Mouse (Mus musculus) embryonic facial prominence, embryonic 15.5 days (tissue): Measurements from ENCODE around the gene Inca1. TPM values are rescaled to one million over a fixed set of nuclear protein-coding genes. Genes with fewer than 3 reads are reported as not detected.
A peak's percentile ranks its signal among the peaks of the same experiment; 100 is the strongest.

Experiments
- ATAC-seq: fragments of 200-750 bp; cut with Nextera tagmentation; 2 replicates; pipeline ENCODE4 v1.8.0; 2017; ENCODE audit warnings: low read depth, moderate TSS enrichment; ENCODE audit not compliant: insufficient number of reproducible peaks, low FRiP score, low TSS enrichment
- H3K27ac ChIP-seq: fragments of 300-500 bp; sonication (generic); replicated peaks from 2 replicates; pipeline ENCODE4 v1.5.1; 2015; ENCODE audit warnings: mild to moderate bottlenecking, inconsistent platforms
- H3K27me3 ChIP-seq: fragments of 300-500 bp; sonication (generic); 2 replicates; pipeline ENCODE4 v1.6.1; 2015; ENCODE audit warnings: inconsistent platforms
- H3K36me3 ChIP-seq: fragments of 300-500 bp; sonication (generic); 2 replicates; pipeline ENCODE4 v1.6.1; 2015; ENCODE audit warnings: mild to moderate bottlenecking, inconsistent platforms
- H3K4me1 ChIP-seq: fragments of 300-500 bp; sonication (generic); 2 replicates; pipeline ENCODE4 v1.6.1; 2015; ENCODE audit warnings: inconsistent platforms
- H3K4me2 ChIP-seq: fragments of 300-500 bp; sonication (generic); replicated peaks from 2 replicates; pipeline ENCODE4 v1.6.1; 2015; ENCODE audit warnings: mild to moderate bottlenecking, inconsistent platforms
- H3K4me3 ChIP-seq: fragments of 300-500 bp; sonication (generic); replicated peaks from 2 replicates; pipeline ENCODE4 v1.5.1; 2015; ENCODE audit warnings: mild to moderate bottlenecking, inconsistent platforms
- H3K9ac ChIP-seq: fragments of 300-500 bp; sonication (generic); 2 replicates; pipeline ENCODE4 v1.6.1; 2015; ENCODE audit warnings: inconsistent platforms
- H3K9me3 ChIP-seq: fragments of 300-500 bp; sonication (generic); replicated peaks from 2 replicates; pipeline ENCODE4 v1.6.1; 2016; ENCODE audit warnings: inconsistent platforms
- WGBS: fragments of 180-500 bp; shearing (Covaris S2); methylation state at CpG from one replicate; pipeline ENCODE4 v1.1.7; 2015; 5-methylcytosine and 5-hydroxymethylcytosine counted together
- polyA plus RNA-seq: library from polyadenylated mRNA; unstranded; fragments of >200 nt; fragmentation: Nextera tagmentation; extraction: Ambion mirVana; gene quantifications from 2 replicates; pipeline ENCODE4 v1.2.1, GENCODE M21; 2015

Gene Inca1
- polyA plus RNA-seq, 1 experiment from 2014 or later, result 1.6 TPM

DNA sequence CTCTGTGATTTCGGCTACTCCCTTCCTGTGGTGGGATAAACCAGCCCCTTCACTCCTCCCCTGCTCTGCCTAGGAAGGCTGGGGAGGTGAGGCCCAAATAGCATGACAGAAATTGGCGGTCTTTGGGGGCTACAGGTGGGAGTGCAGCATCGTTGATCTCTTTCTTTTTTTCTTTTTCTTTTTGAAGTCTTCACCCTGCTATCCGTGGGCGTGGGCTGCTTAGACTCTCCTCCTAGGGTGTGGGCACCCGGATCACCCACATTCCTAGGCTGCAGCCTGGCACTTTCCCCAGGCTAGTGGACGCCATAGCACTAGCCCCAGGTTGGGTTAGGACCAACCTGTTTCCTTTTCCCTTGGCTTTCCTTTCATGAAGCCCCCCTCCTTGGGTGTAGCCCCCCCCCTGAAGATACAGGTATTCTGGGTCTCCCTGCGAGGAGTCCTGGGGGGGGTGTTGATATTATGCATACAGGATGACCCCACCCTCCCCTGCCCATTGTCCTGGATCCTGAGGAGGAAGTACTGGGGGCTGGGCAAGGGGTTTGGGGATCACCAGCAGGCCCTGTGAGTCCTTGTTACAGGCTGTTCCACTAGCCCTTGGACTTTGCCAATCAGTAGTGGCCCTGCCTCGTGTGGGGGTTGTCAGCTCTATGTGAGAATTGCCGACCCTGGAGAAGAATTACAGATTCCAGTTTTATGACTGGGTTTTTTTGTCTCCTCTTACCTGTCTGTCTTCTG, 1.4 kb upstream of the Inca1 start:
- peak overlapping the region; percentile 81 for H3K4me2 ChIP-seq
- peak overlapping the region; percentile 98 for H3K9ac ChIP-seq
- 16% methylated on average over 10 of the region's 10 CpGs for WGBS
- H3K27ac ChIP-seq, result peak overlapping the region; percentile 98
- peaks cover 34% of the 10 kb centered on the region for H3K36me3 ChIP-seq
- peaks cover 27% of the 10 kb centered on the region for H3K4me1 ChIP-seq
- no peak for ATAC-seq
- no peaks in the 10 kb centered on the region for H3K9me3 ChIP-seq
- peak overlapping the region; percentile 97 for H3K4me3 ChIP-seq
- H3K27me3 ChIP-seq, result no peaks in the 10 kb centered on the region

DNA sequence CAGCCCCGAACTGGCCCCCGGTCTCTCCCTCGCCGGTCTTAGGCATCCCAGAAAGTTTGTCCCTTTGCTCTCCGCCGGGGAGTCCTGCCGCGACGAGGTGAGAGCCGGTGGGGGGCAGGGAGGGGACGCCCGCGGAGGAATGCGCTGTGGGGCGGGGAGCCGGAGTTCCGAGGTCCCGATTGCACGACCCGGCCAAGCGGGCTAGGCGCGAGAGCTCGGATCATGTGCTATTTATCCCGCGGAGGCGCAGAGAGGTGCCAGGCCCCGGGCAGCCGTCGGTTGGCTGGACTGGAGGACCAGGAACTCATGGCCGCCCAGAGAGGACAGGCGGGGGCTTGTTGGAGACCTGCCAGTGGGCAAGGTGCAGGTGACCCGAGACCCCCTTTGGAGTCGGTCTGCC, 658 bp upstream of the Inca1 start:
- peak overlapping the region; percentile 81 for H3K4me2 ChIP-seq
- H3K4me3 ChIP-seq, result peak overlapping the region; percentile 97
- H3K36me3 ChIP-seq, result peaks cover 27% of the 10 kb centered on the region
- peak overlapping the region; percentile 98 for H3K9ac ChIP-seq
- 0% methylated on average over 34 of the region's 34 CpGs for WGBS
- peak; percentile 40 for ATAC-seq
- peaks cover 27% of the 10 kb centered on the region for H3K4me1 ChIP-seq
- no peaks in the 10 kb centered on the region for H3K27me3 ChIP-seq
- H3K27ac ChIP-seq, result peak overlapping the region; percentile 98
- H3K9me3 ChIP-seq, result no peaks in the 10 kb centered on the region

DNA sequence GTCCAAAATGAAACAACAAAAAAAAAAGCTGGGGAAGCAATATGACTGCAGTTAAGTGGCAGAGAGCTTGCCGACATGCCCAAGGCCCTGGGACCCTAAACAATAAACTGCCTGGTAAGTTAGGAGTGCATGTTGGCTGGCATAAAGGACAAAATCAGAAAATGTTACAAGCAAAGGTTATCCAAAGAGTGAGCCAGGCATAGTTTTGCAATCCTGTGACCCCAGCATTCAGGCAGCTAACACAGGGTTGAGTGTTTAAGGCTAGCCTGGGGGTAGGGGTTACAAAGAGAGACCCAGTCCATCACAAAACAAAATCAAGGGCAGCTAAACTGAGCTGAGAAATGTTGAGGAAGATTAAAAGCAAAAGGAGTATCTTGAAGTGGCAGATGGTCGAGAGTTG, 904 bp downstream of the Inca1 start:
- H3K27ac ChIP-seq, result no peak overlapping the region
- H3K27me3 ChIP-seq, result no peaks in the 10 kb centered on the region
- H3K4me3 ChIP-seq, result no peak overlapping the region
- peaks cover 11% of the 10 kb centered on the region for H3K36me3 ChIP-seq
- WGBS, result 68% methylated on average over 2 of the region's 2 CpGs
- peaks cover 27% of the 10 kb centered on the region for H3K4me1 ChIP-seq
- no peak overlapping the region for H3K4me2 ChIP-seq
- H3K9me3 ChIP-seq, result no peaks in the 10 kb centered on the region
- no peak overlapping the region for H3K9ac ChIP-seq
- ATAC-seq, result no peak

DNA sequence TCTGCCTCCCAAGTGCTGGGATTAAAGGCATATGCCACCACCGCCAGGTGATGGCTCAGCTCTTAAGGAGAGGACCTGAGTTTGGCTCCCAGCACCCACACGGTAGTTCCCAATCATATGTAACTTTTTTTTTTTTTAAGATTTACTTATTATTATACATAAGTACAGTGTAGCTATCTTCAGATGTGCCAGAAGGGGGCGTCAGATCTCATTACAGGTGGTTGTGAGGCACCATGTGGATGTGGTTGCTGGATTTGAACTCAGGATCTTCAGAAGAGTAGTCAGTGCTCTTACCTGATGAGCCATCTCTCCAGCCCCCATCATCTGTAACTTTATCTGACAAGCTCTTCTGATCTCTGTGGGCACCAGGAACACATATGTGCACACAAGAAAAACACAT, 2.6 kb downstream of the Inca1 start:
- WGBS, result 62% methylated on average over 3 of the region's 3 CpGs
- Histone ChIP-seq H3K4me3 (no peak overlapping the region), H3K9me3 (no peaks in the 10 kb centered on the region), H3K36me3 (no peaks in the 10 kb centered on the region), H3K9ac (no peak overlapping the region), H3K4me2 (no peak overlapping the region), H3K27ac (no peak overlapping the region), H3K27me3 (no peaks in the 10 kb centered on the region), H3K4me1 (peaks cover 16% of the 10 kb centered on the region)
- no peak for ATAC-seq

DNA sequence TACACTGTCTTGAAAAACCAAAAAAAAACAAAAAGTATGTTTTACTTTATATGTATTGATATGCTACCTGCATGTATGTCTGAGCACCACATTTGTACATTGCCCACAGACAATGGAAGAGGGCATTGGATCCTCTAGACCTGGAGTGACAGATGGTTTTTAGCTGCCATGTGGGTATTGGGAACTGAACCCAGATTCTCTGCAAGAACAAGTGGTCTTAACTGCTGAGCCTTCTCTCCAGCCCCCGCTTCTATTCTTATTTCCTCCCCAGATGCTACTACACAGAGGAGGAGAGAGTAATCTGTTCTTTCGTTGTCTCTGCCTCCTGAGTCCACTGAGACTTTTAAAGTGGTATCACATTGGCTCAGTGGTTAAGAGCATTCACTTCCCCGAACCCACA, 6.5 kb downstream of the Inca1 start:
- 62% methylated on average over 3 of the region's 3 CpGs for WGBS

DNA sequence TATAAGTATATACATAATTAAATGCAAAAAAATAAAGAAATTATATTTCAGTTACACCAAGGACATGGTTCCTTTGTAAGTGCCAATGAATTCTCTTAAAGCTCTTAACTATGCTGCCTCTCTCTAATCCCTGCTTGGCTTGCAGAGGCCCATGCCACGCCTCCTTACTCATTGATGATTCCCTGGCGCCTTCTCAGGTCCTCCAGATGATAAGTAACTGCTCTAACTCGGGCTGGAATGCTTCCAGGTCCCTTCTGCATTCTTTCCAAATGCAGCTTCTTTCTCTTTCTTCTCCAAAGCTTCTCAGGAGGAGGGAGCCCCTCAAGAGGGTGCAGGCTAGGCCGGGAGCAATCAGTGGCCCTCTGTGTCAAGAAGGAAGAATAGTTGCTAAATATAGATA, 10.4 kb downstream of the Inca1 start:
- ATAC-seq, result no peak
- Histone ChIP-seq H3K4me3 (no peak overlapping the region), H3K36me3 (peaks cover 11% of the 10 kb centered on the region), H3K4me1 (peaks cover 26% of the 10 kb centered on the region), H3K9ac (no peak overlapping the region), H3K27me3 (no peaks in the 10 kb centered on the region), H3K4me2 (no peak overlapping the region), H3K27ac (no peak overlapping the region), H3K9me3 (no peaks in the 10 kb centered on the region)
- 45% methylated on average over 4 of the region's 4 CpGs for WGBS

More for the DNA sequence above, 6.5 kb downstream of the Inca1 start:
- no peak overlapping the region for H3K27ac ChIP-seq
- no peaks in the 10 kb centered on the region for H3K36me3 ChIP-seq
- no peak for ATAC-seq
- no peak overlapping the region for H3K4me2 ChIP-seq
- peaks cover 8% of the 10 kb centered on the region for H3K4me1 ChIP-seq
- H3K4me3 ChIP-seq, result no peak overlapping the region
- no peaks in the 10 kb centered on the region for H3K9me3 ChIP-seq
- no peak overlapping the region for H3K9ac ChIP-seq
- H3K27me3 ChIP-seq, result no peaks in the 10 kb centered on the region

DNA sequence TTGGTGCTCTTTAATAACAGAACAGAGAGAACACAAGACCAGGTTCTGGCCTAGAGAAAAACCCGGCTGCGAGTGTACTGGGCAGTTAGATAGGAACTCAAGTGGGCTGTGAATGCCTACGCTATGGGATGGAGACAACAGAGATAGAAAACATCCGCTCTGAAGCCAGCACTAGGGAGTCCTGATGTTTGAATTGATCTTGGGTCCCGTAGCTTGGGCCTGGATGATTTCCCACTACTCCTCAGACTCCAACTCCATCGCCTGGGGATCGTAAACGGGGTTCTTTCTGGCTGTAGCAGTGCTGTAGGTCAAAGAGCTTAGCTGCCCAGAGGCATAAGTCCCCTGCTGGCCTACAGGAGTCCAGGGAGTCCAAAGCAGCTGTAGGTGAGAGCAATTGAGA, 11.6 kb downstream of the Inca1 start:
- 12% methylated on average over 8 of the region's 8 CpGs for WGBS

DNA sequence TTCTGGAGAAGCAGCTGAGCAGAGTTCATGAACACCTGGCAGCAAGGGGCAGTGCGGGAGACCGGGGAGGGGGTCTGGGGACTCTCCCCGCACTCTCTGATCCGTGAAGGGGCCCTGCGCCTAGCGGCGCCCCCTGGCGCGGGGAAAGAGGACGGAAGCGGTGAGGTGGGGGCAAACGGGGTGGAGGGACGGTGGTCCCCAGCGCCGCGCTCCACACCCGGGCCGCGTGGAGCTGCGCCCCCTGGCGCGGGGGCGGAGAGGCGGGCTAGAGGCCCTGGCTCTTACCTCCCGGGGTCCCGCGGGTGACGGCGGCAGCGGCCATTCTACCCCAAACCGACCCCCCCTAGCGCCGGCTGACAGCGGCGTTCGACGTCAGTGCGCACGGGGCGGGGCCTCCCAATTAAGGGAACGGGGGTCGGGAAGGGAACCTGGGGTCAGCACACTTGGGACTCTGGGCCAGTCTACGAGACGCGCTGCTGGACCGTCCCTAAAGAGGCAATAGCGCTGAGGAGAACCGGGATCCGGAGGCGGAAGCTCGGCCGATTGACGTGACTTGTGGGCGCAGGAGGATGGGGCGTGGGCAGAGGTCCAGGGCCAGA, 12.3 kb downstream of the Inca1 start, which contains the start of gene Camta2:
Gene Camta2, minus strand, starts transcription at position 505 of the 599 bp plus-strand sequence.
- WGBS, result under 1% methylated on average over 52 of the region's 55 CpGs
- peak; percentile 88 for ATAC-seq
- Histone ChIP-seq H3K27me3 (no peaks in the 10 kb centered on the region), H3K36me3 (peaks cover 30% of the 10 kb centered on the region), H3K9me3 (no peaks in the 10 kb centered on the region), H3K4me1 (peaks cover 26% of the 10 kb centered on the region), H3K9ac (peak within 1 kb of the TSS; percentile 59), H3K27ac (peak within 1 kb of the TSS; percentile 91), H3K4me2 (peak within 1 kb of the TSS; percentile 80), H3K4me3 (peak within 1 kb of the TSS; percentile 89)

More for the DNA sequence above, 11.6 kb downstream of the Inca1 start:
- peaks cover 26% of the 10 kb centered on the region for H3K4me1 ChIP-seq
- ATAC-seq, result no peak
- peak overlapping the region; percentile 89 for H3K4me3 ChIP-seq
- peak overlapping the region; percentile 91 for H3K27ac ChIP-seq
- H3K4me2 ChIP-seq, result peak overlapping the region; percentile 80
- H3K9me3 ChIP-seq, result no peaks in the 10 kb centered on the region
- no peaks in the 10 kb centered on the region for H3K27me3 ChIP-seq
- peaks cover 23% of the 10 kb centered on the region for H3K36me3 ChIP-seq
- H3K9ac ChIP-seq, result peak overlapping the region; percentile 59

DNA sequence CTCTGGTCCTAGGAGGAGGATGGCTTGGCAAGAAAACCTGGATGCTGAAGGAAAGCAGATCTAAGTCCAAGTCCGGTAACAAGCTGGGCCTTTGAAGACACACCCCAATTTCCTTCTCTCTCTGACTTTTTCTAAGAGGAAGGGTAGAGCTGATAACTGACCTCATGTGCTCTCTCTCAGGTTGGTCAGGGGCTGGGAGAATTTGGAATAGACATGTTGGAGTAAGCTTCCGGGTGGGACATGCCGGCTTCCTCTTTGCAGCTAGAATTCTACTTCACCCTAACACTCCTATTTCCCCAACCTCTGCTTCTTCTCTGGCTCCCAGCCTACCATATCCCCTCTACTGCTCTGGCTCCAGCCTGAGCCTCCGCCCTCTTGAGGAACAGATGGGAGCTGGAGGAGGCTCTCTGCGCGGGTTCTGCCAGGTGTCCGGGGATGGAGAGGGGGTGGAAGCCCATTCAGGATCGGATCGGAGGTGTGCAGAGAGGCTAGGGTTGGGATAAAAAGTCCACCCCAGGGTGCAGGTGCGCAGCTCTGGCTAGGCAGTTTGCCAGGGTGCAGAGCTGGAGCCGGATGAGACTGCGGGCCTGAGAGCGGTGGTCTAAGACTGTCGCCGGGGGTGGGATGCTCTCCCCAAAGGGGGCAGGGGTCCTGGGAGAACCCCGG, 12.9 kb downstream of the Inca1 start:
- Histone ChIP-seq H3K27me3 (no peaks in the 10 kb centered on the region), H3K4me1 (peaks cover 29% of the 10 kb centered on the region), H3K36me3 (peaks cover 36% of the 10 kb centered on the region), H3K4me2 (peak overlapping the region; percentile 80), H3K9me3 (no peaks in the 10 kb centered on the region), H3K9ac (peak overlapping the region; percentile 59), H3K4me3 (peak overlapping the region; percentile 89), H3K27ac (peak overlapping the region; percentile 91)
- WGBS, result 2% methylated on average over 16 of the region's 16 CpGs
- ATAC-seq, result peak; percentile 35; the same call in 1 of the 2 replicates

DNA sequence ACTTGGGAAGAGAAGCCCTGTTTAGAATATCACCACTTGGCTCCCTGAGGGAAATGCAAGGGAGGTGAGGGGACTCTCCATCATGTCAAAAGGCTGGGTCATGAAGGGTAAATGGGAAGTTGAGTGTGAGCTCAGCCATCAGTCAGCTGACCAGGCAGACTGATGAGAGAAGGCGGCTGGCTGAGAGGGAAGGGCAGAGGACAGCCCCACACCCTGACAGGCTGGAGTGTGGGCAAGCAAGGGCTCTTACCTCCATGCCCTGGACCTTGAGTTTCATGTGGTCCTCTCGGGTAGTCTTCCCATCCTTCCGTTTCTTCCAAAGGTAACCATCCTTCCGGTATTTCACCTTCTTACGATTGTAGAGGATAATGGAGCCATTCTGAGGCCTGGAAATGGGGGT, 16.3 kb downstream of the Inca1 start:
- H3K4me3 ChIP-seq, result no peak overlapping the region
- H3K4me1 ChIP-seq, result peaks cover 24% of the 10 kb centered on the region
- no peak overlapping the region for H3K27ac ChIP-seq
- no peak overlapping the region for H3K9ac ChIP-seq
- H3K9me3 ChIP-seq, result no peaks in the 10 kb centered on the region
- no peak overlapping the region for H3K4me2 ChIP-seq
- 86% methylated on average over 5 of the region's 5 CpGs for WGBS
- H3K36me3 ChIP-seq, result peaks cover 58% of the 10 kb centered on the region
- ATAC-seq, result no peak
- H3K27me3 ChIP-seq, result no peaks in the 10 kb centered on the region

DNA sequence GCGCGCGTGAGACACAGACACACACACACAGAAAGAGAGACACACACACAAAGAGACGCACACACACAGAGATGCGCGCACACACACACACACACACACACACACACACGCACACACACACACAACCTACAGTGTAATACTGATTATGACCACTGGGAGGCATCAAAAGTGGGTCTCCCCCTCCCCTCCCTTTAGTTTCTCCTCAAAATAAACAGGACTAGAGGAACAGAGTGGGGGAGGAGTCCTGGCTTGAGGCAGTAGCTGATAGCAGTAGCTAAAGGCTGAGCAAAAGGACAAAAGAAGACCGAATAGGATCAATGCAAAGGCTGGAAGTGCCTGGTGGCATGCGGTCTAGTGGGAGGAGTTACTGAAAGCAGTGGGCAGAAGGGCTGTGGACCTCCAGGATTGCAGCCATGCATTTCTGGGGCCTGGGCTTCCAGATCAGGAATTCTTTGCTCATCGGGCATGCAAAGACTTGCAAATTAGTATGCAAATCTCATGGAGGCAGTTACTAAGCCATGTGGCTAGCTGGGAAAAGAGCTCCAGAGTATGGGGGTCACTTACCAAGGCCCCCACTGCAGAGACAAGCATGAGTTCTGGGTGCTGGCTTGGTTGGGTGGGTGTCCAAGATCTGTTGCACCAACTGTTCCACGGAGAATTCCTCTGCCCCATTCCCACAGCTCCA, 17.9 kb downstream of the Inca1 start:
- Histone ChIP-seq H3K9ac (no peak overlapping the region), H3K9me3 (no peaks in the 10 kb centered on the region)

More for the DNA sequence above, 17.9 kb downstream of the Inca1 start:
- 19% methylated on average over 9 of the region's 11 CpGs for WGBS
- no peak for ATAC-seq
- Histone ChIP-seq H3K4me2 (no peak overlapping the region), H3K27me3 (no peaks in the 10 kb centered on the region), H3K36me3 (peaks cover 65% of the 10 kb centered on the region), H3K27ac (no peak overlapping the region), H3K4me3 (no peak overlapping the region), H3K4me1 (peaks cover 14% of the 10 kb centered on the region)
